In the genomic region with DNA sequence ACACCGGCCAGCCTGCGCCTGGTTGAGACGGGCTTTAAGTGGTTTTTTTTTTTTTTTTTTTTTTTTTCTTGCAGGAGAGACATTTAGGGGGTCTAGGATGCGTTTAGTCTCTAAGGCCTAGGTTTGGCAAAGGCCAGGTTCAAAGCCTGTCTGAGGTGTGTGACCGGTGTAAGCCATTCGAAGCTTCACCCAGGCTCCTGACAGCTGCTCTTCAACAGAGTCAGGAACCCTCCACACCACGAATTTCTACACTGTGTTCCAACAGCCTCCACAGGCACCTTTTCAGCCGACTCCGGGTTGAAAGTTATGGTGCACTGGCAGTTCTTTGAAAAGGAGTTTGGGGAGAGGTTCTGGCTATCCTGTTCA, we compare ENCODE assay signal across 21 mouse cellular contexts. TPM values are rescaled to one million over a fixed set of nuclear protein-coding genes. Genes with fewer than 3 reads are reported as not detected.
DNase-seq lines count a peak whose midpoint lies in the region; ATAC-seq lines count a peak whose summit lies in the region.
"Had no signal": no experiment of that assay in that cellular context is flagged by ENCODE, and none has a peak within 500 bp of the region (broad histone marks: within the 10 kb centered on the region; RNA-seq: fewer than 3 reads in every experiment).

No protein-coding gene starts in this region.

- no peaks in the 10 kb centered on the region for H3K36me3 ChIP-seq in embryonic facial prominence, embryonic 11.5 days (replicated peaks; ENCODE audit: control insufficient read depth, insufficient read depth, low read depth, low read length)
- no peaks in the 10 kb centered on the region for H3K36me3 ChIP-seq in embryonic facial prominence, embryonic 10.5 days (replicated peaks)
- H3K36me3 ChIP-seq in midbrain, embryonic 11.5 days (ENCODE audit: control insufficient read depth, insufficient read depth, low read length): no peaks in the 10 kb centered on the region
- H3K36me3 ChIP-seq in midbrain, embryonic 16.5 days (ENCODE audit: control insufficient read depth, insufficient read depth, low read length): no peaks in the 10 kb centered on the region
- H3K36me3 ChIP-seq in hindbrain, embryonic 10.5 days: no peaks in the 10 kb centered on the region
- H3K36me3 ChIP-seq in intestine, embryonic 16.5 days (ENCODE audit: control insufficient read depth, insufficient read depth, low read length): no peaks in the 10 kb centered on the region
- H3K36me3 ChIP-seq: heart, embryonic 15.5 days; kidney, embryonic 15.5 days; liver, embryonic 12.5 days had no signal

- no peaks in the 10 kb centered on the region for H3K9me3 ChIP-seq in embryonic facial prominence, embryonic 11.5 days (replicated peaks; ENCODE audit: control insufficient read depth, low read length)
- H3K9me3 ChIP-seq in embryonic facial prominence, embryonic 10.5 days: no peaks in the 10 kb centered on the region
- H3K9me3 ChIP-seq in midbrain, embryonic 11.5 days (ENCODE audit: control insufficient read depth, low read length): no peaks in the 10 kb centered on the region
- H3K9me3 ChIP-seq in midbrain, embryonic 16.5 days (replicated peaks; ENCODE audit: control insufficient read depth, low read length, poor library complexity, severe bottlenecking): no peaks in the 10 kb centered on the region
- no peaks in the 10 kb centered on the region for H3K9me3 ChIP-seq in hindbrain, embryonic 10.5 days
- no peaks in the 10 kb centered on the region for H3K9me3 ChIP-seq in intestine, embryonic 16.5 days (ENCODE audit: control insufficient read depth, low read length)
- H3K9me3 ChIP-seq: heart, embryonic 15.5 days; kidney, embryonic 15.5 days; liver, embryonic 12.5 days had no signal

- no peak overlapping the region for H3K4me3 ChIP-seq in embryonic facial prominence, embryonic 11.5 days (ENCODE audit: low read depth, low read length)
- no peak overlapping the region for H3K4me3 ChIP-seq in embryonic facial prominence, embryonic 10.5 days
- no peak overlapping the region for H3K4me3 ChIP-seq in midbrain, embryonic 11.5 days (ENCODE audit: low read depth, low read length)
- no peak overlapping the region for H3K4me3 ChIP-seq in midbrain, embryonic 16.5 days (ENCODE audit: low read depth, low read length)
- peak overlapping the region; percentile 33; the same call in 1 of the 2 replicates for H3K4me3 ChIP-seq in hindbrain, embryonic 10.5 days
- H3K4me3 ChIP-seq in intestine, embryonic 16.5 days (ENCODE audit: low read length): no peak overlapping the region
- H3K4me3 ChIP-seq: heart, embryonic 15.5 days; kidney, embryonic 15.5 days; liver, embryonic 12.5 days had no signal

- intact Hi-C loops in left cerebral cortex, postnatal 36 days (cut with DNase I): loop anchor here (2.0 kb wide), 1 partner anchor 121 kb away; no protein-coding TSS in a partner anchor

- H3K27me3 ChIP-seq in embryonic facial prominence, embryonic 11.5 days (ENCODE audit: control insufficient read depth, insufficient read depth, low read length): peaks cover 54% of the 10 kb centered on the region
- peaks cover 100% of the 10 kb centered on the region for H3K27me3 ChIP-seq in embryonic facial prominence, embryonic 10.5 days (replicated peaks; ENCODE audit: low read depth, poor library complexity, severe bottlenecking)
- H3K27me3 ChIP-seq in midbrain, embryonic 11.5 days (ENCODE audit: control insufficient read depth, insufficient read depth, low read length): peaks cover 89% of the 10 kb centered on the region
- H3K27me3 ChIP-seq in midbrain, embryonic 16.5 days (ENCODE audit: control insufficient read depth, insufficient read depth, low read depth, low read length): peaks cover 68% of the 10 kb centered on the region
- peaks cover 100% of the 10 kb centered on the region for H3K27me3 ChIP-seq in hindbrain, embryonic 10.5 days (ENCODE audit: insufficient read depth, poor library complexity, severe bottlenecking)
- peaks cover 68% of the 10 kb centered on the region for H3K27me3 ChIP-seq in intestine, embryonic 16.5 days (replicated peaks; ENCODE audit: control insufficient read depth, insufficient read depth, low read length)
- H3K27me3 ChIP-seq: CH12.LX had no signal

- H3K4me2 ChIP-seq in embryonic facial prominence, embryonic 11.5 days (ENCODE audit: low read depth, low read length): no peak overlapping the region
- no peak overlapping the region for H3K4me2 ChIP-seq in midbrain, embryonic 11.5 days
- H3K4me2 ChIP-seq in midbrain, embryonic 16.5 days (ENCODE audit: low read length): no peak overlapping the region
- no peak overlapping the region for H3K4me2 ChIP-seq in intestine, embryonic 16.5 days (ENCODE audit: low read depth, low read length)
- H3K4me2 ChIP-seq: heart, embryonic 15.5 days; kidney, embryonic 15.5 days; liver, embryonic 12.5 days had no signal

- DNase-seq in embryonic facial prominence, embryonic 11.5 days (ENCODE audit: low spot score): peak; percentile 4
- DNase-seq in embryonic facial prominence, embryonic 10.5 days (ENCODE audit: low spot score): no peak
- peak; percentile 96 for DNase-seq in midbrain, embryonic 11.5 days (ENCODE audit: low spot score, missing footprints)
- no peak for DNase-seq in hindbrain, embryonic 10.5 days (ENCODE audit: low spot score)
- no peak for DNase-seq in layer of hippocampus, adult 11-12 months (ENCODE audit: low spot score)
- no peak for DNase-seq in left cerebral cortex, postnatal 36 days (ENCODE audit: low spot score in 2 of 2)
- DNase-seq: cerebellum, adult 9-11 months; layer of hippocampus, adult 9-11 months had no signal

- no peak overlapping the region for H3K27ac ChIP-seq in embryonic facial prominence, embryonic 11.5 days (replicated peaks; ENCODE audit: low read depth, low read length)
- H3K27ac ChIP-seq in embryonic facial prominence, embryonic 10.5 days (replicated peaks): no peak overlapping the region
- no peak overlapping the region for H3K27ac ChIP-seq in midbrain, embryonic 11.5 days (ENCODE audit: low read depth, low read length)
- no peak overlapping the region for H3K27ac ChIP-seq in midbrain, embryonic 16.5 days (ENCODE audit: low read length)
- peak overlapping the region; percentile 67 for H3K27ac ChIP-seq in hindbrain, embryonic 10.5 days
- H3K27ac ChIP-seq in intestine, embryonic 16.5 days (ENCODE audit: low read length): peak overlapping the region; percentile 21
- H3K27ac ChIP-seq: heart, embryonic 15.5 days; kidney, embryonic 15.5 days; liver, embryonic 12.5 days had no signal

- no peak overlapping the region for H3K9ac ChIP-seq in embryonic facial prominence, embryonic 11.5 days (replicated peaks; ENCODE audit: low read length)
- no peak overlapping the region for H3K9ac ChIP-seq in midbrain, embryonic 11.5 days (ENCODE audit: low read length)
- H3K9ac ChIP-seq in midbrain, embryonic 16.5 days (ENCODE audit: low read depth, low read length): no peak overlapping the region
- no peak overlapping the region for H3K9ac ChIP-seq in intestine, embryonic 16.5 days (ENCODE audit: low read depth, low read length)
- H3K9ac ChIP-seq: heart, embryonic 15.5 days; kidney, embryonic 15.5 days; liver, embryonic 12.5 days had no signal

- 0 out of 2 replicates have a peak, but pooled peaks have one; percentile 23 for ATAC-seq in embryonic facial prominence, embryonic 11.5 days (replicated peaks; ENCODE audit: insufficient number of reproducible peaks, low FRiP score, low TSS enrichment, low read depth)
- peak; percentile 28 for ATAC-seq in midbrain, embryonic 11.5 days (ENCODE audit: low FRiP score)
- ATAC-seq in midbrain, embryonic 16.5 days: no peak
- ATAC-seq in intestine, embryonic 16.5 days: no peak
- ATAC-seq: liver, embryonic 12.5 days; lung, postnatal 0 days; Patski had no signal

- 1% methylated on average over 9 of the region's 9 CpGs for WGBS in embryonic facial prominence, embryonic 11.5 days
- 1% methylated on average over 9 of the region's 9 CpGs for WGBS in embryonic facial prominence, embryonic 10.5 days
- WGBS in midbrain, embryonic 11.5 days: 1% methylated on average over 9 of the region's 9 CpGs
- WGBS in midbrain, embryonic 16.5 days: under 1% methylated on average over 9 of the region's 9 CpGs
- WGBS in hindbrain, embryonic 10.5 days: 2% methylated on average over 9 of the region's 9 CpGs
- 1% methylated on average over 9 of the region's 9 CpGs for WGBS in intestine, embryonic 16.5 days

- H3K4me1 ChIP-seq in embryonic facial prominence, embryonic 11.5 days (ENCODE audit: control insufficient read depth, insufficient read depth, low read length): peaks cover 2% of the 10 kb centered on the region
- peaks cover 12% of the 10 kb centered on the region for H3K4me1 ChIP-seq in embryonic facial prominence, embryonic 10.5 days
- H3K4me1 ChIP-seq in midbrain, embryonic 11.5 days (ENCODE audit: control insufficient read depth, insufficient read depth, low read length): no peaks in the 10 kb centered on the region; the same call in 1 of the 2 replicates
- no peaks in the 10 kb centered on the region for H3K4me1 ChIP-seq in midbrain, embryonic 16.5 days (ENCODE audit: control insufficient read depth, insufficient read depth, low read length)
- peaks cover 34% of the 10 kb centered on the region for H3K4me1 ChIP-seq in hindbrain, embryonic 10.5 days (replicated peaks)
- H3K4me1 ChIP-seq in intestine, embryonic 16.5 days (ENCODE audit: control insufficient read depth, insufficient read depth, low read length): peaks cover under 1% of the 10 kb centered on the region; the same call in 1 of the 2 replicates

RNA-seq across cellular contexts. Expression of a gene that starts 2.3 kb away (rescaled TPM):
- 4.1 and 5.1 TPM in 2 replicates for polyA plus RNA-seq in embryonic facial prominence, embryonic 11.5 days (2014; fragmentation: Nextera tagmentation; extraction: Ambion mirVana)
- polyA plus RNA-seq in embryonic facial prominence, embryonic 10.5 days (2016; fragmentation: Nextera tagmentation; extraction: Ambion mirVana): 2.8 and 11.2 TPM in 2 replicates
- 2.5 and 2.8 TPM in 2 replicates for polyA plus RNA-seq in midbrain, embryonic 11.5 days (2014; fragmentation: Nextera tagmentation; extraction: Ambion mirVana)
- polyA plus RNA-seq in midbrain, embryonic 16.5 days (2015; fragmentation: Nextera tagmentation; extraction: Ambion mirVana): 0.37 and 1.5 TPM in 2 replicates
- polyA plus RNA-seq in hindbrain, embryonic 10.5 days (2016; fragmentation: Nextera tagmentation; extraction: Ambion mirVana): 26.9 and 45.5 TPM in 2 replicates
- 13.8 and 15.9 TPM in 2 replicates for polyA plus RNA-seq in intestine, embryonic 16.5 days (2015; fragmentation: Nextera tagmentation; extraction: Ambion mirVana)
- not detected for total RNA-seq in left cerebral cortex, postnatal 36 days (2021)
- total RNA-seq: CH12.LX; gastrocnemius, adult 8-10 months; heart, adult 18-20 months; left cerebral cortex, postnatal 25 days; megakaryocyte, adult 5-6 weeks had no signal
- polyA plus RNA-seq: Patski; thymus, postnatal 0 days had no signal

Comparison
In these comparisons a context has a peak if more than half of its experiments do, and no peak if none do; other contexts are left out.
1. ATAC-seq: peak in embryonic facial prominence, embryonic 11.5 days (single experiment) and midbrain, embryonic 11.5 days (single experiment); none in midbrain, embryonic 16.5 days (single experiment) and intestine, embryonic 16.5 days (single experiment).
2. DNase-seq: peak in embryonic facial prominence, embryonic 11.5 days (single experiment) and midbrain, embryonic 11.5 days (single experiment); none in embryonic facial prominence, embryonic 10.5 days (single experiment), hindbrain, embryonic 10.5 days (single experiment), layer of hippocampus, adult 11-12 months (single experiment) and left cerebral cortex, postnatal 36 days (0 of 2).
3. H3K27ac ChIP-seq: peak in hindbrain, embryonic 10.5 days (single experiment) and intestine, embryonic 16.5 days (single experiment); none in embryonic facial prominence, embryonic 11.5 days (single experiment), embryonic facial prominence, embryonic 10.5 days (single experiment), midbrain, embryonic 11.5 days (single experiment) and midbrain, embryonic 16.5 days (single experiment).